Mouse (Mus musculus): ENCODE measurements around the gene Grsf1. TPM values are rescaled to one million over a fixed set of nuclear protein-coding genes. Genes with fewer than 3 reads are reported as not detected.
A peak's percentile ranks its signal among the peaks of the same experiment; 100 is the strongest.

Grsf1 gene
- polyA plus RNA-seq, 1 experiment from 2014 or later = 95.3 TPM

DNA sequence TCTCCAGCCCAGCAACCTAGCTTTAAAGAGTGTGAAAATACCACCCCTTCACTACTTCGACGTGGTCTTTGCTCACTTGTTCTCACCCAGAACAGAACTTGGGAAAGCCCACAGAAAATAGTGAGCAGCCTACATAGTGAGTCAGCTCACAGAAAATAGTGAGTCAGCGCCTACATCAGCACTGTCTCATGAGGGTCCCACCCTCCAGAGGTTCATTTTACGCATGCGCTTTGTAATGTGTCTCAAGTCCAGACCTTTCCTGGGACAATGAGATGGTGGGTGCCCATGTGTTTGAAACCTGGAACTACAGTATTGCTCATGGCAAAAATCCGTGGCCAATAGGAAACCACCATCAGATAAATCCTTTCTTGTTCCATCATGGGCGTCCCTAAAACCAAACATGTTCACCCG, 12.0 kb upstream of the Grsf1 start:
- H3K9me3 ChIP-seq (ENCODE audit: control insufficient read depth, low read length) = no peaks in the 10 kb centered on the region
- H3K4me2 ChIP-seq (ENCODE audit: low read length) = no peak overlapping the region
- H3K4me3 ChIP-seq (ENCODE audit: control insufficient read depth in 1 of 2, insufficient read depth in 1 of 2, low read depth in 1 of 2, low read length in 2 of 2) = no peak overlapping the region
- no peaks in the 10 kb centered on the region for H3K36me3 ChIP-seq (ENCODE audit: control insufficient read depth, insufficient read depth, low read length)
- ATAC-seq (ENCODE audit: insufficient number of reproducible peaks, insufficient read depth, low FRiP score, low read depth) = no peak
- peaks cover 5 to 7% of the 10 kb centered on the region in 2 experiments; a peak in 3 of 4 replicates for H3K4me1 ChIP-seq (ENCODE audit: control insufficient read depth in 2 of 2, insufficient read depth in 2 of 2, low read length in 2 of 2)
- no peak overlapping the region for H3K9ac ChIP-seq (ENCODE audit: low read length)
- H3K27ac ChIP-seq (replicated peaks in 1 of 2; ENCODE audit: control insufficient read depth in 1 of 2, insufficient read depth in 1 of 2, low read depth in 2 of 2, low read length in 2 of 2) = no peak overlapping the region
- no peaks in the 10 kb centered on the region for H3K27me3 ChIP-seq (ENCODE audit: control insufficient read depth, insufficient read depth, low read length)
- WGBS = 77% methylated on average over 8 of the region's 8 CpGs

DNA sequence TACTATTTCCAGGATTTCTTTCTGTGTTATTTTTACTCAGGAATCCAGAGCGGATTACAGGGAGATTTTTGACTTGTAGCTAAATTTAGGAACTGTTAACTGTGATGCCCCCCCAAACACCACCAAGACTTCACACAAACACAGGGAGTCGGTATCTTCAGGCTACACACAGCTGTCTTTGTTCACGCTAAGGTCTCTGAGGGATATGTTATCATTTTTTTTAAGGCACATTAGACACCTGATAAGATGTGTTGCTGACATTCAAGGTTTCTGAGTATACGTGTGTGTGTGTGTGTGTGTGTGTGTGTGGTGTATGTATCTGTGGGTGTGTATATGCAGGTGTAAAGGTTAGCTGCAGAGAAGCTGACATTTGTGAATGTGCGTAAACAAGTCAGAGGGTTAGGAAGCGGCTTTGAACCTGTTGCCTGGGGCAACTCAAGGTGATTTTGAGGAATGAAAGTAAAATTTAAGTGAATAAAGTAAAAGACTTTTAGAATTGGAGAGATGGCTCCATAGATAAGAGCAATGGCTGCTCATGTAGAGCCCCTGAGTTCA, 9.9 kb upstream of the Grsf1 start:
- no peaks in the 10 kb centered on the region for H3K9me3 ChIP-seq (ENCODE audit: control insufficient read depth, low read length)
- no peak overlapping the region for H3K27ac ChIP-seq (replicated peaks in 1 of 2; ENCODE audit: control insufficient read depth in 1 of 2, insufficient read depth in 1 of 2, low read depth in 2 of 2, low read length in 2 of 2)
- H3K4me1 ChIP-seq (ENCODE audit: control insufficient read depth in 2 of 2, insufficient read depth in 2 of 2, low read length in 2 of 2) = peaks cover 5 to 7% of the 10 kb centered on the region in 2 experiments; a peak in 3 of 4 replicates
- ATAC-seq (ENCODE audit: insufficient number of reproducible peaks, insufficient read depth, low FRiP score, low read depth) = no peak
- no peaks in the 10 kb centered on the region for H3K36me3 ChIP-seq (ENCODE audit: control insufficient read depth, insufficient read depth, low read length)
- no peaks in the 10 kb centered on the region for H3K27me3 ChIP-seq (ENCODE audit: control insufficient read depth, insufficient read depth, low read length)
- H3K4me2 ChIP-seq (ENCODE audit: low read length) = no peak overlapping the region
- WGBS = 36% methylated on average over 6 of the region's 6 CpGs
- H3K9ac ChIP-seq (ENCODE audit: low read length) = no peak overlapping the region
- H3K4me3 ChIP-seq (ENCODE audit: control insufficient read depth in 1 of 2, insufficient read depth in 1 of 2, low read depth in 1 of 2, low read length in 2 of 2) = no peak overlapping the region

DNA sequence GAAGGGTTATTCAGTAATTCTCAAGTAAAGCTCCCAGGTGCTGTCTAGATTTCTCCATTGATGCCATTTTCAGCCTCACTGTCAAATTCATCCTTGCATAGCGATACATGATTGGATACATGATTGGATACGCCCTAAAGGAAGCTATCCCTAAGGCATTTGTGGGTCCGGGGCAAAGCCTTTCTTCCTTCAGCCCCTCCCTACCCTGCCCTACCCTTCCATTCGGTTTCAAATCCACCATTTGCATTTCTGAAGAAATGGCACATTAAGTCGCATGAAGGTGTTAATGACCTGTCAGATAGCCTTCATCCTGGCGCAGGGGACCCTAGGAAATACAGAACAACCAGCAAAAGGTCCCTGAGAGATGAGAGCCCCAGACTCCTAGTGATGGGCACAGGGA, 9.3 kb upstream of the Grsf1 start:
- peaks cover 5 to 7% of the 10 kb centered on the region in 2 experiments; a peak in 3 of 4 replicates for H3K4me1 ChIP-seq (ENCODE audit: control insufficient read depth in 2 of 2, insufficient read depth in 2 of 2, low read length in 2 of 2)
- no peak for ATAC-seq (ENCODE audit: insufficient number of reproducible peaks, insufficient read depth, low FRiP score, low read depth)
- WGBS = 13% methylated on average over 6 of the region's 6 CpGs
- no peak overlapping the region for H3K27ac ChIP-seq (replicated peaks in 1 of 2; ENCODE audit: control insufficient read depth in 1 of 2, insufficient read depth in 1 of 2, low read depth in 2 of 2, low read length in 2 of 2)
- no peak overlapping the region for H3K4me3 ChIP-seq (ENCODE audit: control insufficient read depth in 1 of 2, insufficient read depth in 1 of 2, low read depth in 1 of 2, low read length in 2 of 2)
- no peak overlapping the region for H3K9ac ChIP-seq (ENCODE audit: low read length)
- no peaks in the 10 kb centered on the region for H3K9me3 ChIP-seq (ENCODE audit: control insufficient read depth, low read length)
- H3K4me2 ChIP-seq (ENCODE audit: low read length) = no peak overlapping the region
- no peaks in the 10 kb centered on the region for H3K36me3 ChIP-seq (ENCODE audit: control insufficient read depth, insufficient read depth, low read length)
- no peaks in the 10 kb centered on the region for H3K27me3 ChIP-seq (ENCODE audit: control insufficient read depth, insufficient read depth, low read length)

DNA sequence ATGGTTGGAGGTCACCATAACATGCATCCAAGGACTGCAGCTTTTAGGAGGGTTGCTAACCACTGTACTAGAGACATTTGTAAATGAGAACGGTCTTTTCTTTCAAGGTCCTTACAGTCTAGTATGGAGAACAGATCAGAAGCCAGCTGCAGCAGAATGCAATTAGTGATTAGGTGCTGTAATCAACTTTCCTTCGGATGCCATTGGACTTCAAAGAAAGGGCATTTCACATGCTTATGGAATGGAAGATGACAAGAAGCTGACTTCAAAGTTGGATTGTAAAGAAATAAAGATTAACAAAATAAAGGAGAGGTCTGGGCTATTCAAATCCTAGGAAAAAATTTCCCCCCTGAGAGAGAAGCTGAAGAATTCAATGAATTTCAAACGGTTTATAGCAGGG, 8.3 kb upstream of the Grsf1 start:
- H3K4me2 ChIP-seq (ENCODE audit: low read length) = no peak overlapping the region
- no peak overlapping the region for H3K9ac ChIP-seq (ENCODE audit: low read length)
- no peak overlapping the region for H3K4me3 ChIP-seq (ENCODE audit: control insufficient read depth in 1 of 2, insufficient read depth in 1 of 2, low read depth in 1 of 2, low read length in 2 of 2)
- H3K27me3 ChIP-seq (ENCODE audit: control insufficient read depth, insufficient read depth, low read length) = no peaks in the 10 kb centered on the region
- 28% methylated on average over 3 of the region's 3 CpGs for WGBS
- no peaks in the 10 kb centered on the region for H3K36me3 ChIP-seq (ENCODE audit: control insufficient read depth, insufficient read depth, low read length)
- H3K27ac ChIP-seq (replicated peaks in 1 of 2; ENCODE audit: control insufficient read depth in 1 of 2, insufficient read depth in 1 of 2, low read depth in 2 of 2, low read length in 2 of 2) = no peak overlapping the region
- H3K4me1 ChIP-seq (ENCODE audit: control insufficient read depth in 2 of 2, insufficient read depth in 2 of 2, low read length in 2 of 2) = peaks cover 5 to 7% of the 10 kb centered on the region in 2 experiments; a peak in 3 of 4 replicates
- H3K9me3 ChIP-seq (ENCODE audit: control insufficient read depth, low read length) = no peaks in the 10 kb centered on the region
- ATAC-seq (ENCODE audit: insufficient number of reproducible peaks, insufficient read depth, low FRiP score, low read depth) = no peak

DNA sequence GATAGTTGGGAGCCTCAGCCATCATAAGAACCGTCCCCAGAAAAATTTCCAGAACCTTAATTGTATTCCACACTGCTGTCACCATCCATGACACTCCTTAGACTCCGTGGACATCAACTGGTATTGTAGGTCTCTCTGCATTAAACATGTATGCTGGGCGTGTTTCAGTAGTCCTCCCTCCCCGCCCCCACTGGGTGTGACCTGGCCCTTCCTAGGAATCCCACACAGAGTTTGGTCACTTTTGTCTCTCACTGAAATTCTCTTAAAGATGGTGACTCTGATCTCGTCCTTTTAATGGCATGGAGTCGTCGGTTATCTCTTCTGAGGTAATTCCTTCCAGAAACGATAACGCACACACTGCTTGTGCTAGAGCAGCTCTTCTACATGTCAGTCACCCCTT, 7.7 kb upstream of the Grsf1 start:
- H3K4me3 ChIP-seq (ENCODE audit: control insufficient read depth in 1 of 2, insufficient read depth in 1 of 2, low read depth in 1 of 2, low read length in 2 of 2) = no peak overlapping the region
- H3K4me2 ChIP-seq (ENCODE audit: low read length) = no peak overlapping the region
- ATAC-seq (ENCODE audit: insufficient number of reproducible peaks, insufficient read depth, low FRiP score, low read depth) = no peak
- H3K9me3 ChIP-seq (ENCODE audit: control insufficient read depth, low read length) = no peaks in the 10 kb centered on the region
- no peaks in the 10 kb centered on the region for H3K27me3 ChIP-seq (ENCODE audit: control insufficient read depth, insufficient read depth, low read length)
- H3K27ac ChIP-seq (replicated peaks in 1 of 2; ENCODE audit: control insufficient read depth in 1 of 2, insufficient read depth in 1 of 2, low read depth in 2 of 2, low read length in 2 of 2) = no peak overlapping the region
- no peak overlapping the region for H3K9ac ChIP-seq (ENCODE audit: low read length)
- H3K4me1 ChIP-seq (ENCODE audit: control insufficient read depth in 2 of 2, insufficient read depth in 2 of 2, low read length in 2 of 2) = peaks cover 5 to 7% of the 10 kb centered on the region in 2 experiments; a peak in 3 of 4 replicates
- 52% methylated on average over 9 of the region's 9 CpGs for WGBS
- no peaks in the 10 kb centered on the region for H3K36me3 ChIP-seq (ENCODE audit: control insufficient read depth, insufficient read depth, low read length)

DNA sequence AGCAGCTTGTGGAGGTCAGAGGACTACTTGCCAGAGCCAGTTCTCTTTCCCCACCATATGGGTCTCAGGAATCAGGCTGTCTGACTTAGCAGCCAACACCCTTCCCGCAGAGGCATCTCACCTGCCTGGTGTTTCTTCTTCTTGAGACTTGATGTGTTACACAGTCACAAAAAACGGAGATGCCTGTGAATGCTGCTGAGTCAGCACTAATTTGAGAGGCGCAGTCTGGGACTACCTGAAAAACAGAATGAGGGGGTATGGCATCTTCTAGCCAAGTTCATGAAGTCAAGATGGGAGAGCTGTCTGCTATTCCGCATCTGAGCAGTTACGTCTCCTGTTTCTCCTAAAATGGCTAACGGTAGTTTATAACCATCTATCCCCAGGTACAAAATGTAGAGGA, 4.6 kb upstream of the Grsf1 start:
- no peak overlapping the region for H3K27ac ChIP-seq (replicated peaks in 1 of 2; ENCODE audit: control insufficient read depth in 1 of 2, insufficient read depth in 1 of 2, low read depth in 2 of 2, low read length in 2 of 2)
- H3K9me3 ChIP-seq (ENCODE audit: control insufficient read depth, low read length) = no peaks in the 10 kb centered on the region
- ATAC-seq (ENCODE audit: insufficient number of reproducible peaks, insufficient read depth, low FRiP score, low read depth) = no peak
- H3K4me2 ChIP-seq (ENCODE audit: low read length) = no peak overlapping the region
- 89% methylated on average over 6 of the region's 6 CpGs for WGBS
- H3K4me1 ChIP-seq (ENCODE audit: control insufficient read depth in 2 of 2, insufficient read depth in 2 of 2, low read length in 2 of 2) = peaks cover 5 to 7% of the 10 kb centered on the region in 2 experiments; a peak in 3 of 4 replicates
- H3K36me3 ChIP-seq (ENCODE audit: control insufficient read depth, insufficient read depth, low read length) = no peaks in the 10 kb centered on the region
- no peaks in the 10 kb centered on the region for H3K27me3 ChIP-seq (ENCODE audit: control insufficient read depth, insufficient read depth, low read length)
- no peak overlapping the region for H3K9ac ChIP-seq (ENCODE audit: low read length)
- no peak overlapping the region for H3K4me3 ChIP-seq (ENCODE audit: control insufficient read depth in 1 of 2, insufficient read depth in 1 of 2, low read depth in 1 of 2, low read length in 2 of 2)

DNA sequence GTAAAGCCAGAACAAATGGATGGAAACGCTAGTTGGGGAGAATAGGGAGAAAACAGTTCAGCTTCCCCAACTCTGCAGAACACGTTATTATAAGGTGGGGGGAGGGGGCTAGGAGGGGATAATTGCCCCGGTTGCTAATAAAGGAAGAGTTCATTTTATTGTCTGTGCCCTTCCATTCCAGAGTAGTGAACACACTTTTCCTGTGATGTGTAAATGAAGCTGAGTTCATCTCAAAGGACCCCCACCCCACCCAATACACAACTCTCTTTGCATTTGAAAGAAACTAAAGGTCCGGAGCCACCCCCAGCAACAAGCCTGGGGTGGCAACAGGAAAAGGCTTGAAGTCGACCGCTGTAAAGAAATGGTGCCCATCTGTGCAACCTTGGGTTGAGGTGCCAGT, 3.4 kb upstream of the Grsf1 start:
- Histone ChIP-seq H3K4me2 (ENCODE audit: low read length) (peak overlapping the region; percentile 11; the same call in 1 of the 2 replicates), H3K27me3 (ENCODE audit: control insufficient read depth, insufficient read depth, low read length) (no peaks in the 10 kb centered on the region), H3K4me3 (ENCODE audit: control insufficient read depth in 1 of 2, insufficient read depth in 1 of 2, low read depth in 1 of 2, low read length in 2 of 2) (no peak overlapping the region), H3K27ac (replicated peaks in 1 of 2; ENCODE audit: control insufficient read depth in 1 of 2, insufficient read depth in 1 of 2, low read depth in 2 of 2, low read length in 2 of 2) (no peak overlapping the region), H3K4me1 (ENCODE audit: control insufficient read depth in 2 of 2, insufficient read depth in 2 of 2, low read length in 2 of 2) (peaks cover 2 to 3% of the 10 kb centered on the region in 2 experiments; a peak in 1 of 4 replicates), H3K9ac (ENCODE audit: low read length) (no peak overlapping the region), H3K9me3 (ENCODE audit: control insufficient read depth, low read length) (no peaks in the 10 kb centered on the region), H3K36me3 (ENCODE audit: control insufficient read depth, insufficient read depth, low read length) (no peaks in the 10 kb centered on the region)
- WGBS = 28% methylated on average over 6 of the region's 6 CpGs
- ATAC-seq (ENCODE audit: insufficient number of reproducible peaks, insufficient read depth, low FRiP score, low read depth) = no peak

DNA sequence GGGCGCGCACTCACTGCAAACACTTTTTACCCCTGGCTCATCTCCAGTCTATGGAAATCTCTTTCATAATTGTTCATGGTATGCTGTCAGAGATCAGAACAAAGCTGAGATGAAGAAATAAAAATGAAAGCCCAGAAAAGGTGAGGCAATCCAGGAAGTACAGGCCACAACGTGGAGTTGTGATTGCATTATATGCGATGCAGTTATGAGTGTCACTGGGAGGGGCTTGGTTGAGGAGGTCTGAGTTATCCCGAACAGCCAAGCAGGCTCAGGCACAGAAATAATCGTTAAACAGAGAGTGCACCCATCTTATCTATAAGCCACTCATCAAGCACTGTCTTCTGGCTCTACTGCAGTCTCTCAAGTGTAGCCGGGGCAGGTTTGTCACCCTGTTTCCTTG, 3.0 kb upstream of the Grsf1 start:
- Histone ChIP-seq H3K27me3 (ENCODE audit: control insufficient read depth, insufficient read depth, low read length) (no peaks in the 10 kb centered on the region), H3K4me3 (ENCODE audit: control insufficient read depth in 1 of 2, insufficient read depth in 1 of 2, low read depth in 1 of 2, low read length in 2 of 2) (no peak overlapping the region), H3K27ac (replicated peaks in 1 of 2; ENCODE audit: control insufficient read depth in 1 of 2, insufficient read depth in 1 of 2, low read depth in 2 of 2, low read length in 2 of 2) (no peak overlapping the region), H3K4me2 (ENCODE audit: low read length) (peak overlapping the region; percentile 11; the same call in 1 of the 2 replicates), H3K4me1 (ENCODE audit: control insufficient read depth in 2 of 2, insufficient read depth in 2 of 2, low read length in 2 of 2) (peaks cover 2 to 7% of the 10 kb centered on the region in 2 experiments; a peak in 3 of 4 replicates), H3K36me3 (ENCODE audit: control insufficient read depth, insufficient read depth, low read length) (no peaks in the 10 kb centered on the region; the same call in 1 of the 2 replicates), H3K9me3 (ENCODE audit: control insufficient read depth, low read length) (no peaks in the 10 kb centered on the region), H3K9ac (ENCODE audit: low read length) (no peak overlapping the region)
- ATAC-seq (ENCODE audit: insufficient number of reproducible peaks, insufficient read depth, low FRiP score, low read depth) = no peak
- WGBS = 39% methylated on average over 7 of the region's 7 CpGs
